Mouse (Mus musculus) hindbrain, postnatal 0 days (tissue): ENCODE measurements at regions not wholly inside any gene's neighbourhood (a gene's known extent, or its start where the extent isn't known, plus 50 kb on each side); places are given as distances from the start of the nearest gene placed in this dataset.

Experiments
- ATAC-seq: fragments of 200-750 bp; cut with Nextera tagmentation; 2 replicates; pipeline ENCODE4 v1.8.0; 2017; ENCODE audit warnings: mild to moderate bottlenecking, moderate TSS enrichment, moderate library complexity
- DNase-seq: peaks from one replicate; pipeline ENCODE4 v3.0.0-alpha.2; 2015; ENCODE audit warnings: low spot score
- H3K27ac ChIP-seq: fragments of 300-500 bp; sonication (generic); 2 replicates; pipeline ENCODE4 v1.5.1; 2014; ENCODE audit warnings: mild to moderate bottlenecking
- H3K27me3 ChIP-seq: fragments of 300-500 bp; sonication (generic); 2 replicates; pipeline ENCODE4 v1.6.1; 2014; ENCODE audit warnings: low read length, mixed read lengths; ENCODE audit not compliant: insufficient read depth
- H3K36me3 ChIP-seq: fragments of 300-500 bp; sonication (generic); 2 replicates; pipeline ENCODE4 v1.6.1; 2014; ENCODE audit warnings: low read length, mixed read lengths; ENCODE audit not compliant: insufficient read depth
- H3K4me1 ChIP-seq: fragments of 300-500 bp; sonication (generic); 2 replicates; pipeline ENCODE4 v1.6.1; 2014; ENCODE audit warnings: antibody characterized with exemption, low read length, mixed read lengths; ENCODE audit not compliant: insufficient read depth
- H3K4me2 ChIP-seq: fragments of 300-500 bp; sonication (generic); 2 replicates; pipeline ENCODE4 v1.6.1; 2014; ENCODE audit warnings: low read depth, mild to moderate bottlenecking, low read length, moderate library complexity, mixed read lengths
- H3K4me3 ChIP-seq: fragments of 300-500 bp; sonication (generic); 2 replicates; pipeline ENCODE4 v1.5.1; 2014; ENCODE audit warnings: low read length
- H3K9ac ChIP-seq: fragments of 300-500 bp; sonication (generic); replicated peaks from 2 replicates; pipeline ENCODE4 v1.6.1; 2014; ENCODE audit warnings: mild to moderate bottlenecking, low read length, moderate library complexity, mixed read lengths
- H3K9me3 ChIP-seq: fragments of 300-500 bp; sonication (generic); 2 replicates; pipeline ENCODE4 v1.6.1; 2016; ENCODE audit warnings: low read length, mixed read lengths
- CTCF ChIP-seq: IDR thresholded peaks from 2 replicates; pipeline ENCODE4 v1.5.1; 2016; ENCODE audit warnings: antibody characterized with exemption, control low read depth, low read depth
- WGBS: fragments of 180-500 bp; shearing (Covaris S2); extraction: QIAGEN DNeasy Blood & Tissue Kit; methylation state at CpG from one replicate; pipeline ENCODE4 v1.1.7; 2014; 5-methylcytosine and 5-hydroxymethylcytosine counted together

DNA sequence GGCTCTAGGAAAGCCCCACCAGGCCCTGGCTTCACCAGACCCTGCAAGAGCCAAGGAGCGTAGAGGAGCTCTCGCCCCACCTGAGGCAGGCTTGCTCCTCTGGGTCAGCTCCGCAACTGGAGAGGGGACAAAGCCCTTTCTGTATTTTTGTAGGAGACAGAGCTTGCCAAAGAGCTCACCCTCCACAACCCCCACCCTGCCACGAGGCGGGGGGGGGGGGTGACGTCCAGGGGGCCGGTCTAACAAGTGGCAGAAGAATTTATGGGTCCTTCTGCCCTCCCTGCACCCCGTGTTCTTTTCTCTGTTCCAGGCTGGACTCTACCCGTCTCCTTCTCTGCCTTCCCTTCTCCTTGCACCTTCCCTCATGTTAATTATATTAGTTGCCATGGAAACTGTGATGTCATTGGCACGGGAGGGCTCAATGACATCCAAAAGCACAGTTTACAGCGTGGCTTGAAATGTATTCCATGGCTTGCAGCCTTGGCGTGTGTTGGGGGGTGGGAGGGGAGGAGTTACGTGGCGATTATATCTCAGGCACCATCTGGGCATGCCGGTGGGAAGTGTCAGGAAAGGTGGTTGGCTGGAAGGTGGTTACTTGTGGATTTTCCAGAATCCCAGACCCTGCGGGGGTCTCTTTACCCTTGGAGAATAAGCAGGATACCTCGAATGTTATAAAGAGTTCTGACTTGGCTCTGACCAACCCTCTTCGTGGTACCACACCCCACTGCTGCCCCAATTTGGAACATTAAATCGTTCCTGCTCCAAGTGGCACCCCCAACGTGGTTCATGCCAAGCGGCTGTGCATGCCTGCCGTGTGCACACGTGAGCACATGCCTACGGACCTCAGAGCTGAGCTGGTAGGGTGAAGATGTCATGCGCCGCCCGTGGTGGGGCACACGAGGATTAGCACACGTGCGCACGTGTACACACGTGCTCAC, 138.3 kb upstream of the Med13l start:
- WGBS, result 30% methylated on average over 32 of the region's 32 CpGs
- Histone ChIP-seq H3K27ac (peak overlapping the region; percentile 75), H3K9me3 (no peaks in the 10 kb centered on the region), H3K4me2 (peak overlapping the region; percentile 53), H3K4me3 (peak overlapping the region; percentile 16; the same call in 1 of the 2 replicates), H3K4me1 (peaks cover 12% of the 10 kb centered on the region), H3K36me3 (no peaks in the 10 kb centered on the region), H3K9ac (peak overlapping the region; percentile 47; the same call in 1 of the 2 replicates), H3K27me3 (no peaks in the 10 kb centered on the region)
- DNase-seq, result peak; percentile 92
- TF ChIP-seq CTCF, result no peak
- ATAC-seq, result peak; percentile 92

DNA sequence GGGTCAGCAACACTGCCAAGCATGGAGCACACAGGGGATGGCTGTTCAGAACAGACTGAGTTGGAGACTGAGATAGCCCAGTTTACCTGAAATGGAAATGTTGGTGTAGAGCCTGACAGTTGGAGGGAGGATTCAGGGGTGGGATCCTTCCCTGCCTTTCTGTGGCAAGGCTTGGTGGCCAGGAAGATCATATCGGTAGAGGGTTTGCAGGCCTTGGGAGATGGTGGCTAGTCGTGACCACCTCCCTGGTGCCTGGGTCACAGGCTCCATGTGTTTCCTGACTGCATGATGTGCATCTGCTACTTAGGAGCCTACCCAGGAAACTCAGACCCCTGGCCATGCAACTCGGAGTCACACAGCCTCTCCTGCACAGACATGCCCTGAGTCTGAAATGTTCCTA, 136.3 kb upstream of the Med13l start:
- H3K9ac ChIP-seq, result no peak overlapping the region
- no peak for DNase-seq
- H3K4me2 ChIP-seq, result no peak overlapping the region
- peaks cover 12% of the 10 kb centered on the region for H3K4me1 ChIP-seq
- no peak for ATAC-seq
- H3K36me3 ChIP-seq, result no peaks in the 10 kb centered on the region
- H3K9me3 ChIP-seq, result no peaks in the 10 kb centered on the region
- H3K4me3 ChIP-seq, result no peak overlapping the region
- 83% methylated on average over 3 of the region's 3 CpGs for WGBS
- H3K27me3 ChIP-seq, result no peaks in the 10 kb centered on the region
- no peak overlapping the region; the same call in 1 of the 2 replicates for H3K27ac ChIP-seq
- no peak for TF ChIP-seq CTCF

DNA sequence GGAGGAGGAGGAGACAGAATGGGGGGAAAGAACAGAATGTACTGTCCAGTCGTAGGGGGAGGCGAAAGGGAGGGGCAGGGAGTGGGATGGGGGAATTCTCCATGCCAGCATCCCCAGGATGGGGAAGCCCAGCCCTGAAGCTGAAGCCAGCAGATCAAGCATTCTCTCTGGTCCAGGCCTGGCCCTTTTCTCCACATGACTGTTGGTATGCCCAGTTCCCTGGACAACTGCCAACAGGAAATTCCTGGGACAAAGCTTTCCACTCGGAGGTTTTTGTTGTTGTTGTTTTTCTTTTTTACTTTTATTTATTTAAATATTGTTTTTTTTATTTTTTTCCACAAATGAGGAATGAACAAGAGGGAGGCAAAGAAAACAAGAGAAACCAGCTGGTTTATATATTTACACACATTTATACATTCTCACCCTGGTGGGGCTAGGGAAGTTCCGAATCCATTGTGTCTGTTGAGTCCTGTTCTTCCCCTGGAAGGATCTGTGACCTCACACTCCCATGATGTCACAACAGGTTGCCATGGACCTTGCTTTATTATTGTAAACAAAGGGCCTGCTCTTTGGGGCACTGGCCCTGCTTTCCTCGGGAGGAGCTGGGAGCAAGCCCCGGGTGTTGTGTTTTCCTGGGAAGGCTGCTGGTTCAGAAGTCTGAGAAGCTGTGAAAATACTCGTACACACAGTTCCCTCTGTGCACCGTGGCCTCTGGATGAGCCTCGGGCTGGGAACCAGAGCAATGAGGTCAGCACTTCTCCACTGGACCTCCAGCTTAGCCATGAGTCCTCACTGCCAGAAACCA, 135.5 kb upstream of the Med13l start:
- Histone ChIP-seq H3K9ac (no peak overlapping the region), H3K27me3 (no peaks in the 10 kb centered on the region), H3K4me2 (no peak overlapping the region), H3K4me3 (no peak overlapping the region), H3K27ac (peak overlapping the region; percentile 13; the same call in 1 of the 2 replicates), H3K36me3 (no peaks in the 10 kb centered on the region), H3K9me3 (no peaks in the 10 kb centered on the region), H3K4me1 (peaks cover 12% of the 10 kb centered on the region)
- WGBS, result 26% methylated on average over 9 of the region's 9 CpGs
- ATAC-seq (peak; percentile 46; the same call in 1 of the 2 replicates), DNase-seq (peak; percentile 79)
- TF ChIP-seq CTCF, result no peak

DNA sequence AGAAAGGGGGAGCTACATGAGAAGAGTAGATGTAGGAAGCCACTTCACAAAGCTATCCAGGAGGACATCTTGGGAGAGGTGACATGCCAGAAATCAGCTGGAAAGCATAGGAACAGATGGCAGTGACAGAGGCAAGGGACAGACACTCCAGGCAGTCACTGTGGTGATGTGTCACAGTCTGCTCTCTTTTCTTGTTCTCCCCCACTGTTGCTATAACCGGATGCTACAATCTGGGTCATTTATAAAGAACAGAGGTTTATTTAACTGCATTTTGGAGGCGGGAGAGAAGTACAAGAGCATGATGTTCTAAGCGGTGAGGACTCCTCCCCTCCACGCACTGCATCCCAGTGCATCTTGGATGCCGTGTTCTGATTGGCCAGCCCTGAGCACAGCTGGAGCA, 133.8 kb upstream of the Med13l start:
- no peaks in the 10 kb centered on the region for H3K27me3 ChIP-seq
- H3K36me3 ChIP-seq, result no peaks in the 10 kb centered on the region
- WGBS, result 54% methylated on average over 5 of the region's 5 CpGs
- no peak for TF ChIP-seq CTCF
- H3K9me3 ChIP-seq, result no peaks in the 10 kb centered on the region
- no peak for DNase-seq
- no peak overlapping the region for H3K4me3 ChIP-seq
- ATAC-seq, result no peak
- no peak overlapping the region for H3K27ac ChIP-seq
- no peak overlapping the region for H3K9ac ChIP-seq
- peaks cover 11% of the 10 kb centered on the region for H3K4me1 ChIP-seq
- no peak overlapping the region for H3K4me2 ChIP-seq

DNA sequence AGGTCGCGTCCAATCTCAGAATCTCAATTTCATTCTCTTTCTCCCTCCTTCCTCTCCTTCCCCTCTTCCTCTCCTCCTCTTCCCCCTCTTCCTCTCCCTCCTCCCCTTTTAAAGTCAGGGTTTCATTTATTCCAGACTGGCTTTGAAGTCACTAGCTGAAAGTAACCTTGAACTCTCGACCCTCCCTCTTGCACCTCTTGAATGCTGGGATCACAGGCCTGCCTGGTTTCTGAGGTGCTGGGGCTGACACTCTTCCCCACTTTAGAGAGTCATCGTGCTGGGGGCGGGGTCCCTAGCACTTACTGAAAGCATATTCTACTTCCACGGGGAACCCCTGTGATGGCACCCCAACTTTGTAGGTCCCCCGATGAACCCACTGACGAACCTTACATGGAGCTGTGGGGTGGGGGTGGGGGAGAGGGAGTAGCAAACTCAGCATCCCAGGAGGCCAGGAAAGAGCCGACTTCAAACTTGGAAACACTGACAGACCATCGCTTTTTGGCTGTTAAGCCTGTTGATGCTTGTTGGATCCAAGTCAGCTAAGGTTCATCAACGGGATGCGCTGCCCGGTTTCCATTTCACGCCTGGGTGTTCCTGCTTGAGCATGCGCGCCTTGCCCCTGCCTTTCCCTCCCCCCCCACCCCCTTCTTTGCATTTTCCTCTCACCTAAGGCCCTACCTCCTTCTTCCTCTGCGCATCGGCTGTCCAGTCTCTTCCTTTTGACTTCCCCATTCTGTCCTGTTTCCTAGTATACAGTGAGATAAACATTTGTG, 132.0 kb upstream of the Med13l start:
- Histone ChIP-seq H3K36me3 (no peaks in the 10 kb centered on the region), H3K27me3 (no peaks in the 10 kb centered on the region), H3K4me2 (no peak overlapping the region), H3K9me3 (no peaks in the 10 kb centered on the region), H3K4me1 (no peaks in the 10 kb centered on the region; the same call in 1 of the 2 replicates), H3K27ac (no peak overlapping the region), H3K4me3 (no peak overlapping the region), H3K9ac (no peak overlapping the region)
- TF ChIP-seq CTCF, result no peak
- DNase-seq (no peak), ATAC-seq (no peak)
- WGBS, result 77% methylated on average over 18 of the region's 18 CpGs

DNA sequence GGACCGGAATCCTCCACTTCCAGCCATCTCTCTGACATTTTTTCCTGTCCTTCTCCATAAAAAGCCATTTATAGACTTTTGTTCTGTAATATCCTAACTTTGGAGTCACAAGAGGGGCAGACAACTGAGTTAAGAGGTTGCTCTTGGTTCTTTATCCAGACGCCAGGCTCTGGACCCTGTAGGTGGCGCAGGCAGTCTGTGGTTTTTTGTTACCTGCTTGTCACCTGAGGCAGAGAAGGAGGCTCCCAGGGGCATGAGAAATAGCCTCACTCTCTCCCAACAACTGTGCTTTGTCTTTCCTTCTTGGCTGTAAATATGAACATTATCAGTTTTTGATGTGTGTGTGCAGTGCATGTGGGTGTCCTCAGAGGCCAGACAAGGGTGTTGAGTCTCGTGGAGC, 126.9 kb upstream of the Med13l start:
- Histone ChIP-seq H3K9ac (no peak overlapping the region), H3K4me2 (no peak overlapping the region), H3K27ac (no peak overlapping the region), H3K9me3 (no peaks in the 10 kb centered on the region), H3K27me3 (peaks cover 12% of the 10 kb centered on the region; the same call in 1 of the 2 replicates), H3K4me1 (0 out of 2 replicates have a peak, but pooled peaks cover 4% of the 10 kb centered on the region), H3K4me3 (no peak overlapping the region), H3K36me3 (no peaks in the 10 kb centered on the region)
- 78% methylated on average over 4 of the region's 4 CpGs for WGBS
- no peak for ATAC-seq
- TF ChIP-seq CTCF, result no peak
- no peak for DNase-seq
